Mouse (Mus musculus): ENCODE data around the gene Pitpnm3. TPM values are rescaled to one million over a fixed set of nuclear protein-coding genes. Genes with fewer than 3 reads are reported as not detected.

The Pitpnm3 gene
- total RNA-seq, 4 experiments from 2014 or later, result 0.88 to 1.5 (median 1.0) TPM

DNA sequence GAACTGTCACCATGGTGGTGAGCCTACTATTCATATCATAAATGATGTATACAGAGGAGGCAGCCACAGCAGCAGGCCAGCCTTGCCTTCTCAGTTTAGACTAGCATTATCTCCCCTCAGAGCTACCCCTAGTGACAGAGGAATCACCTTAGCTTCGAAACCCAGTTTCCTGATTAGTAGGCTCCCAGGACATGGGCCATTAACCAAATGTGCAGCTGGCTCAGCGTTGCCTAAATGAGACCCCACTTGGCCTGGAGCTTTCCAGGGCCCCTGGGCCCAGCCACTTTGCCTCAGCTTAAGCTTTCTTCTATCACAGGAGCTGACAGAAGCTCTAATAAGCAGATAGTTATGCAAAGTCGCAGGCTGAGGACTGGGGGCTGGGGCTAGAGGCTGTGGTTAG is 39.6 kb downstream of the Pitpnm3 start:
- DNase-seq (ENCODE audit: low spot score in 2 of 2), result no peak

DNA sequence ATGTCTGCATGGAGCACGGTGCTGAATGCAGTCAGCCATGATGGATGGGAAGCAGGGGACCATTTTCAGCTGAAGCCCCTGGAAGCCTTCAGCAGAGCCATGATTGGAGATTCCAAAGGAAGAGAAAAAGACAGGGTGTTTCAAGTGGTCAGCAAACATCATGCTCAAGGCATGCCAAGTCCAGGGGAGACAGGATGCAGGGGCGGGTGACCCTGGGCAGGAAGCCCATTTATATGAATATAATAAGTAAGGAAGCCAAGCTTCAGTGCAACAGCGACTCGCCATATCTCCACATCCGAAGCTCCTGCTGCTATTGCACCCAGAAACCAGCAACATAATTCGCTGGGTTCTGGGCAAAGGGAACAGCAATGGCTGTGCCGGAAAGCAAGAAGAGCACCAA is 41.1 kb downstream of the Pitpnm3 start:
- DNase-seq (ENCODE audit: low spot score in 2 of 2), result no peak

DNA sequence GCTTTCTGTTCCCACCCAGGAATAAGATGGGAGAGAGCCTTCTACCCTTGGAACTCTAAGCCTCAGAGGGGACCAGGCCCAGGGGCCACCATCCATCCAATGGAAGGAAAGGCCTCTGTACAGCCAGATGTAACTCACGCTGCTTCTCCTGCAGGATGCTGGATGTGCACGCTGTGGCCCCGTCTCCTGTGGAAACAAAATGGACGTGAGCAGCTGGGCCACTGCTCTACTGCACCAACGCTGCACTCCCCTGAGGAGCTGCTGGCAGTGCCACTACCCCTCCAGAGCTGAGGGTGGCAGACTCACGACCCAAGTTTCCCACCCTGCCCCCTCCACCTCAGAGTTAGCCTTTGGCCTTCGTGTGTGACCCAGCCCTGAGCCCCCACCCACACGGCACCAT is 43.2 kb downstream of the Pitpnm3 start:
- no peak for DNase-seq (ENCODE audit: low spot score in 2 of 2)

DNA sequence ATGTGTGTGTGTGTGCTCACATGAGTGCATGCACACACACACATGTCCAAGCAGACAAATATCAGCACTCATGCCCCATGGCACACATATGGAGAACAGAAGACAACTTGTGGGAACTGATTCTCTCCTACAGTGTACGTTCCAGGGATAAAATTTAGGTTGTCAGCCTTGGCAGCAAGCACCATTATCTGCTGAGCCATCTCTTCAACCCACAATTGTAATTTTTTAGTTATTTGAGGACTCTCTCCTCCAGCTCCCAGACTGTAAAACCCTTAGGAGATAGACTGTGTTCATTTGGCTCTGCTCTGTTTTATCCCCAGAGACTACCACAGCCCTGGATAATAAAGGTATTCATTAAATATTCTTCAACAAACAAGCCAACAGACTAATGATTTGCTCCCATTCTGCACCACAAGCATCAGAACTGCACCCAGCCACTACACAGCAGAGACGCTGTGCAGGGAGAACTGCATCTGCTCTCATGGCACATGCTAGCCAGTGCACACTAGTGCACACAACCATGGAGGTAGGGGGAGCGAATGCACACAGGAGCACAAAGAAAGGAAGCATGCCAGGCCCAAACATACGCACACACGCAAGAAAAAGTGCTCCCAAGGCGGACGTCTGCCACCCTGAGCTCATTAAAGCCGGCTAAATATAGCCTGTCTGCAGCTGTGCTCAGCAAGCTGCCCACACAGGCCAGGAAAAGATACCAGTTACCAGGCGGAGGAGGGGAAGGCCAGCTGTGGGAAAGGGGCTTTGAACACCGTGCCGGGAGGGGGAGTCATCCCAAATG is 49.1 kb downstream of the Pitpnm3 start:
- peak in 1 of 2 experiments; percentile 29 for DNase-seq (ENCODE audit: low spot score in 2 of 2)

DNA sequence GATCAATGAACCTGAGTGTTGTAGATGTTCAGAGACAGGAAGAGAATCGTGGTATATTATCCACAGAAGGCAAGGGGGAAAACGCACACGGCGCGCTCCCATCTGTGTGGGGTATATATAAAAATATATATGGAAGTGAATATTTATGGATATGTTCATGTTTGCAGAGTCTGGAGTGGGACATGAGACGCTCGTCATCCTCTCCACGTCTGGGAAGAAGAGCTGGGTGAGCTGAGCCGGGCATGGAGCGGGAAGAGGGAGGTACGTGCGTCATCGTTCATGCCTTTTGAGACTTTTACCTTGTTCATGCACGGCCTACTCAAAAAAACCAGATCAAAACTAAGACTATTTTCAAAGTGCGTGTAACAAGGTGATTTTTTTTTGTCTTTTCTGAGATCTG is 51.2 kb downstream of the Pitpnm3 start:
- no peak for DNase-seq (ENCODE audit: low spot score in 2 of 2)

DNA sequence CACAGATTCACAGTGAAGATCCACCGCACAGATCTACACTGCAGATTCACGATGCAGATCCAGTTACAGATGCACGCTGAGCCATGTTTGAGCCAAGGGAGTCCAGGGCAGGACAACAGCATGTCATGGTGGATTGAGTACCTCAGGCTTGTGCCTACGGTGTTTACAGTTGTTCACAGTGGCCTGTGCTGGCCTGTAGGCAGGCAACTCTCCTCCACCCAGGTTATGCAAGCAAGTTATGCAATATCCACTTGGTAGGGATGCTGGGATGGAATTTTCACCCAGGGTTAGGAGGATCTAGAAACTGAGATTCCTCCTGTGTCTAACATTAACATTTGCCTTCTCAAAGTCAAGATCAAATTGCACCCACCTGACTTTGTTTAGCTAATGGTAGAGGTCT is 53.0 kb downstream of the Pitpnm3 start:
- DNase-seq (ENCODE audit: low spot score in 2 of 2), result no peak

DNA sequence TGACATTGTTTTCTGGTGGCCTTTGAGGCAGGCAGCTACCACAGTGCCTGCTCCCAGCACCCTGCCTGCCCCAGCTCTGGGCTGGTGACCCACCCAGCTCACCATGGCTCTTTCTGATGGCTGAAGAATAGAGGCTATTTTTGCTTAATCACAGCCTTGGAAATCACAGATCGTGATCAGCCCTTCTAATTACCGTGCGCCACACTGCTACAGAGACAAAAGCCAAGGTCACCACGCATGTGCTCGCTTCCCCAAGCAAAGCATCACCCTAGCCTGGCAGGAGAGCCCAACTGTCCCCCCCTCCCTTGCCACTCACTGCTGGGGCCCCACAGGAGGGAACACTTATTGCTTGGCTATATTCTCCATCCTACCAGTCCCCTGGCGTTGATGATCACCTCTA is 55.1 kb downstream of the Pitpnm3 start:
- DNase-seq (ENCODE audit: low spot score in 2 of 2), result no peak

DNA sequence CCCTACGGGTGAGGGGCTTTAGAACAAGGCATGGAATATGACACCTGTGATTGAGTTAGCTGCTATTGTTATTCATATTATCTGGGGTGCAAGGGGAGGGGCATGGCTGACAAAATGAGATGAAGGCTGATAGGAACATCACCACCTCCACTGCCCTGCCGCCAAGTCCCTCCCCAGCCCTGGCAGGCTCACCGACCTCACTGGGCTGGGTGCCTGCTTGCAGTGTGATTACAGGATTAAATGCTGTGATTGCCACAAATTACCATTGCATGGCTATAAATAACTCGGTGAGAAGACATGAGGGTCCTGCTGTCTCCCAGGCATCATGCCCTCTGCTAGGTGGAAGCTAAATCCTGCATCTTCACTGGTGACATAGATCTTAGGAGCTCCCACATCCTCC is 56.9 kb downstream of the Pitpnm3 start:
- no peak for DNase-seq (ENCODE audit: low spot score in 2 of 2)

DNA sequence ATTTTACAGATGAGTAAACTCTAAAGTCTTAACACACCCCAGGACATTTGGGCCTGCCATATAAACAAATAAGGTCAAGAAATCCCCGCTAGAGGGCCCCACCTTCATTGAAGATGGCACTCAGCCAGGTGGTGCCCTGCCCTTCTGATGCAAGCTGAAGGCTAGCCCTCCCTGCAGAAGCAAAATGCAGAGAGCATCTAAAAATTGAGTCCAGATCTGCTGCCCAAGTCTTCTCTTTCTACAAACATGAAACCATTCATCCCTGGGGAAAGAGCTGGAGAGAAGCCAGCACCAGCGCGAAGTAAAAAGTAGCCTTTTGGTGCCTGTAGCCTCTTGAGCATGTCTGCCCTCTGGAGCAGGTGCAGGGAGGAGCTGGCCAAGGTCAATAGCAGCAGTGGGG is 57.5 kb downstream of the Pitpnm3 start:
- DNase-seq (ENCODE audit: low spot score in 2 of 2), result no peak

DNA sequence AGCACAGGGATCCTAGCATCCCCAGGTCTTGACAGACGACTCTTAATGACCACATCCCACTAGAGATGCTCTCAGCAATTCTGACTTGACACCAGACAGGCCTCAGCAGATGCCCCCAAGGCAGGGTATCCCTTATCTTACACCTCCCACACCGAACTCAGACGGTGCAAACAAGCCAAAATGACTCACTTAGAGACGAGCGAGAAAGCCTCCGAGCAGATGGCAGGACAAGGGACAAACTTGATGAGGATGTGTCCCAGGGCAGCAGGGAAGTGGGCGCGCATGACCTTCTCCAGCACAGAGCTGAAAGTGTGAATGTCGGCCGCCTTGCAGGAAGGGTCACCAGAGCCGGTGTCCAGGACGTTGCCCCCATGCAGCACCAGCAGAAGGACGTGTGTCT is 61.3 kb downstream of the Pitpnm3 start:
- no peak for DNase-seq (ENCODE audit: low spot score in 2 of 2)

DNA sequence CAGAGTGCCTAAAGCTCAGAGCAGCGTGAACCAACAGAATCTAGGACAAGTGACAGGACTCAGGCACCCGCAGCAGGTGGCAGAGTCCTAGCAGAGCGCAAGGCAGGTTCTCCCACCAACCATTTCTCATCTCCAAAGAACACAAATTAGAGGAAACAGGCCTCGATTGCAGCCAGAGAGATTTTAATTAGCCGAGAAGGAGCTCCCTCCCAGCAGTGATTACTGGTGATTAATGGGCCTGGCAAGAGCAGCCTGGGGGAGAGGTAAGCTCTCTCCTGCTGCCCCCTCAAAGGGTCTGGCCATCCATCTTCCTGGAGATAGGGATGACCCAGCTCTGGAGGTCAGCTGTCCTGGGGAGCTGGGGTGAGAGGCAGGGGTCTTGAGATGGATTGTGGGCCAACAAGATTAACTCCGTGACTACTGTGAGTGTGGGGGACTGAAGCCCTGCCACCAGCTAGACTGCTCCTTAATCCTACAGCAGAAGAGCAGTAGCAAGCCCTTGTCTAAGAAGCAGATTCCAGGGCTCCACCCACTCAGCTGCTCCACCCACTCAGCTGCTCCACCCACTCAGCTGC is 63.2 kb downstream of the Pitpnm3 start:
- DNase-seq (ENCODE audit: low spot score in 2 of 2), result no peak

DNA sequence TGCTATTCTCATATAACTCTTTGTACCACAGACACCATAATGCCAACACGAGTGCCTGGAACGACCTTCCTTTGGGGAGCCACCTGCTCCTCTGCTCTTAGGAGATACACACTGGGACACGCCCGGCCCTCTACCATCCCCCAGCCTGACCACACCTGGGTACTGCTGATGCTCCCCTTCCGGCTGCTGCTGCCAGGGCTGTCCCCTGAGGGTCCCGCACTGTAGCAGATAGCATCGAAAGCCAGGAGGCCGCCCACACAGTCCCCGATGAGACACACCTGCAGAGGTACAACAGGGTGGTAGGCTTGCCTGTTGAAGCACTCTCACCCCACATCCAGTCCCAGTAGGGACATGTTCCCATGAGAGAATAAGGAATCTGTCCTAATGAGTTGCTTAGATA is 64.8 kb downstream of the Pitpnm3 start:
- DNase-seq (ENCODE audit: low spot score in 2 of 2), result no peak

DNA sequence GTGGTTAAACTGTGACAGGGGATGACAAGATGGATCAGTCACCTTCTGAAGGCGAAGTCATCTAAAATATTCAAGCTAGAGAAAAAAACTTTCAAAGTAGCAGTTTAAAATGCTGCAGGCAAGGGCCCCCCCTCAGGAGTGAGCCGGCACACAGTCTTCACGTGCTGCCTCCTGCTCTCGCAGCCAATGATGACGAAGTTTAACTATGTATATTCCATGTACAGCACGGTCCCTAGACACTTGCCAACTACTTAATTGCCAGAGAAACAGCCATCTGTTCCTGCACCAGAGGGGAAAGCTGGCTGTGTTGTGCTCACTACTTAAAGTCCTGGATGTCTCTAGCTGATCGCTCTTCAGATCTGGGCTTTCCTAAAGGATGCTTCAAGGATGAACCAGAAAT is 67.6 kb downstream of the Pitpnm3 start:
- no peak for DNase-seq (ENCODE audit: low spot score in 2 of 2)

DNA sequence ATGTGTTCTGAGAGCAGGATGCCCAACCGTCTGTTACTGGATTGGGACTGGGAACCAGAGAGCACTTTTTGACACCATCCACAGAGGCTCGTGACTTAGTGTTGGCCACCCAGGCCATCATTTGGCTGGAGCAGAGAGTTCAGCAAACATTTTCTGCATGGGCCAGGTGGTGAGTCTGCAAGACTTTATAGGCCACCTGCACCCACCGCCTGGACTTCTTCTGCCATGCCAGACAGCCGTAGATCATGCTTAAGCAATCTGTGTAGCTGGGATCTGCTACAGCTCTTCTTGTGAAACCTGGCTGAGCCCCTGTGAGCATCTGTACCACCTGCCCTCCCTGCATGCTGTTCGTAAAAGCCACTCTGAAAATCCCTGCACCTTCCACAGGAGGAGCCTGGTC is 68.3 kb downstream of the Pitpnm3 start:
- DNase-seq (ENCODE audit: low spot score in 2 of 2), result no peak

DNA sequence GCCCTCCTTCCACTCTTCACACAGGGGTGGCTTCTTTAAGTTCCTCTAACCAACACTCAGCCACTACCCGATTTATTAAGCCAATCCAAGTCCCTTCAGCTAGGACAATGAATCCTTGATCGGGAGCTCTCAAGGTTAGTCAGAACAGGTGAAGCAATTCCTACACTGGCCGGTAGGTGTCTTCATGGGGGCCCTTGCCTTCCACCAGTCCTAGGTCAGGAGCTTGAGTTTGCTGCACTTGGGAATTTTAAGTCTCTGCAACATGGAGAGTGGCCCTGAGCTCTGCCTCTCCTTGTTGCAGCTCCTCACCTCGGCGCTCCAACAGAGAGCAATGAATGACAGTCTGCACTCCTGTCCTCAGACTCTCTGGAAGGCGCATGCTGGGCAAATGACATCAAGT is 69.2 kb downstream of the Pitpnm3 start:
- no peak for DNase-seq (ENCODE audit: low spot score in 2 of 2)

DNA sequence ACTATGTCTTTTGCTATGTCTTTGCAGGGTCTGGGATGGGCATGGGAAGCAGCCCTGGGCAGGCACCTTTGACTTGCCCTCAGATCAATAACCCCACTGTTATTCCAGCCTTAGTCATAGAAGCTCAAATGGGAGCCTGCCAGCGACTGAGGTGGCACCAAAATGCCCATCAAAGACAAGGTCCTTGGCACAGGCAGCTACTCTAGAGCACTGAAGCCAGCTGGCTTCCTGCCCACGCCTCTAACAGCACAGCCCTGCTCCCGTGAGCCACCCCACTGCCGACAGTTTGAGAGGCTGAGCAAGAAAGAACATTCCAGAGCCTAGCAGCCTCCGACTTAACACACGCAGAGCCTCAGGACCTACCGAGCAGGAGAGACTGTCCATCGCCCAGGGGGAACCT is 70.5 kb downstream of the Pitpnm3 start:
- no peak for DNase-seq (ENCODE audit: low spot score in 2 of 2)

DNA sequence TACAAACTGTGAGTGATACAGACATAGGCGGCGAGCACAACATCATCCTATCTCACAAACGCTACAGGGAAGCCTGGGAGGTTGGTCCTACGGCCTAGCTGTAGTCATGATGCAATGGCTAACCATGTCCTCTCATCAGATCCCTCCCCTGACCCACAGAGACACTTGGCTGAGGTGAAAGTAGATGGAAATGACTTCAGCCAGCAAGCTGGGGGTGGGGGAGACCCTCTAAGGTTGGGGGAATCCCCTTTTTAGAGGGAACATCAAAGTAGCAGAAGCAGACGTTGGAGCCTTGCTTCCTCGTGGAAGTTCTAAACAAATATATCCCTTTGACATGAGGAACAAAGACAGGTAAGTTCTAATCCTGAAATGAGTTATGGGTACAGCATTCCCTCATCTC is 71.2 kb downstream of the Pitpnm3 start:
- no peak for DNase-seq (ENCODE audit: low spot score in 2 of 2)

DNA sequence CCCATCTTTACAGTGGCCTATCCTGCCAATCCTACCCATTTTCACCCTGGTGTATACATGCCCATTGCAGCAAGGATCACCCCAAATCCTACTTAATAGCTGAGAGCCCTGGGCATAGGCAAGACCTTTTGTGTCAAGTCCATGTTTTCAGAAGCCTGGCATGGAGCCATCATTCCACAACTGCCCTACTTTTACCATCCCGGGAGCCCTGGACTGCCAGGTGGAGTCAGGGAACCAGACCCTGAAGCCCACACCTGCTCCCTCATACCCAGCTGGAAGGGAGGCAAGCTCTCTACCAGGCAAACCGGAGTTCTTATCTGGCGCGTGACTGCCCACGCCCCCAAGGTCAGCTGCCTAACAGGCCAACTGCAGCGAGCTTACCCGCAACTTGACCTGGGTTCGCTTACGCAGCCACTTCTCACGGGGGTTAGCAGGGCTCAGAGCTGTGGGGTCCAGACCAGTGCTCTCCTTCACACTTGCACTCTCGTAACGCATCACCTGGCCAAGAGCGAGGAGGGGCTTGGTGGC is 74.4 kb downstream of the Pitpnm3 start:
- DNase-seq (ENCODE audit: low spot score in 2 of 2), result no peak

DNA sequence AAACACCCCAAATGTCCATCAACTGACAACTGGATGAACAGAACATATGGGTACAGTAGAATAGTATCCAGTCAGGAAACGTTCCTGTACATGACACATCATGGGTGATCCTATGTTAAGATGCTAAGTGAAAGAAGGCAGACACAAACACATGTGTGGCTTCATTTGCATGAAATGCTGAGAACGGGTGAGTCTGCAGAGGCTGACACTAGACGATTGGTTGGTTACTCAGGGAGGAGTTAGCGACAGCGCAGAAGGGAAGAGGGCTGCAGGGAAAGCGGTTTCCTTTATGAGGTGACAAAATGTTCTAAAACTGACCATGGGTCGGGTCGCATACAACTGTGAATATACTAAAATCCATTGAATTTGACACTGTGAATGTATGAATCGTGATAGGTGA is 75.2 kb downstream of the Pitpnm3 start:
- no peak for DNase-seq (ENCODE audit: low spot score in 2 of 2)

DNA sequence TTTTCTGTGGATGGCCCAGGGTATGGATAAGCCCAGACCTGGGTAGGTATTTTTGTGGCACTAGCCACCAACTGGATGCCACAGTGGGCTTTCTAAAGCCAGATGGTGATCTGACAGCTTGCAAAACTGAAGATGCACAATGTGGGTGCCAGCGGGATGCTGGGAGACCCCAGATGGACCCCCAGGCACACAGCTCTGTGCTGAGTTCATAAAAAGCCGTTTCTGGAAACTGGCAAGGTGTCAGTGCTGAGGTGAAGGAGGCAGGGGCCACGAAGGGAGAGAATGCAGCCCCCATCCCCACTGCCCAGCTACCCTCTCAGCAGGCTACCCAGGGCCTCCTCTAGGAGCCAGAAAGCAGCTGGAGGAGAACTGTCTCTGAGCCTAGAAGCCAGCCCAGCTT is 78.4 kb downstream of the Pitpnm3 start:
- DNase-seq (ENCODE audit: low spot score in 2 of 2), result no peak

DNA sequence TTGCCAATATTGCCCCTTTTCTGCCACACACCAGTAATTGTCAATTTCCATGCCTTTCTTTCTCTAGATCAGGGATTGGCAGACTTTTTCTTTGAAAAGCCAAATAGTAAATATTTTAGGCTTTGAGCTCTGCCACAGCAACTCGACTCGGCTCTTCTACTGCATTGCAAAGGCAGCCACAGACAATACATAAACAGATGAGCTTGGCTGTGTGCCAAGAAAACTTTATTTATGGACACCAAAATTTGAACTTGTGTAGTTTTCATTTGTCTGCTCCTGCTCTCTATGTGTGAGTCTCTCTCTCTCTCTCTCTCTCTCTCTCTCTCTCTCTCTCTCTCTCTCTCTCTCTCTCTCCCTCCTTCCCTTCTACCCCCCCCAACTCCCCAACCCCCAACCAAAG is 80.4 kb downstream of the Pitpnm3 start:
- no peak for DNase-seq (ENCODE audit: low spot score in 2 of 2)

DNA sequence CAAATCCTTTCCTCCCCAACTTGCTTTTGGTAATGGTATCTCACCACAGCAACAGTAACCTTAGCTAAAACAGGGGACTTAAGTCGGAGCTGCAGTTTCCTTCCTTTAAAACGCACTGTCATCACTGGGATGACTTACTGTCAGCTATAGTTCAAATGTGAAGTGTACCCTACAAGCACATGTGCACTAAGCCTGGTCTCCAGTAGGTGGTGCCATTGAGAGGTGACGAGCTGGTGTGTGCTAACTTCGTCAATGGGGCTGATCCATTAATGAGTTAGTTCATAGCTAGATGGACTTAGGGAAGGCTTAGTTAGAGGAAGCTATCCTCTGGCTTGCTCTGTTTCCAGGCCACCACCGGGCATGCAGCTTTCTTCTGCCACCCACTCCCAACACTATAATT is 82.9 kb downstream of the Pitpnm3 start:
- peak; percentile 47 to 59 for DNase-seq (ENCODE audit: low spot score in 2 of 2)

DNA sequence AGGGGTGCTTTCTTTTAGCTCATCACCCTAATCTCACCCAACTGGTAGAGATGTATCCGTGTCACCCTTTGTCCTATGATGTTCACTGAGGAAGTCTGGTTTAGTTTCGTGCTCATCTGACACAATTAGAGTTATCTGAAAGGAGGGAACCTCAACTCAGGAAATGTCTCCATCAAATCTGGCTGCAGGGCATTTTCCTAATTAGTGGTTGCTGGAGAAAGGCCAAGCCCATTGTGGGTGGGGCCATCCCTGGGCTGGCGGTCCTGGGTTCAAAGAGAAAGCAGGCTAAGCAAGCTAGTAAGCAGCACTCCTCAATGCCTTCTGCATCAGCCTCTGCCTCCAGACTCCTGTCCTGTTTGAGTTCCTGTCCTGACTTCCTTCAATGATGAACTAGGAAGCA is 83.4 kb downstream of the Pitpnm3 start:
- no peak for DNase-seq (ENCODE audit: low spot score in 2 of 2)
